Mouse (Mus musculus): ENCODE data around the gene Ptger1. TPM values are rescaled to one million over a fixed set of nuclear protein-coding genes. Genes with fewer than 3 reads are reported as not detected.

Ptger1 gene
- 1 to 10 TPM in 1 of 2 experiments, under 1 TPM in 1; 0.56 to 1.3 TPM for total RNA-seq (2023)

GRCm38 (mm10) chr8:83665969-83666865 is at the start of gene Ptger1:
Gene Ptger1, plus strand, starts transcription at chr8:83666678.

GRCm38 (mm10) chr8:83652030-83652743 is 14.3 kb upstream of the Ptger1 start, which contains the start of gene Gipc1:
Gene Gipc1, plus strand, starts transcription at chr8:83652677.

GRCm38 (mm10) chr8:83698661-83699453 is 32.4 kb downstream of the Ptger1 start, which contains the start of gene Pkn1:
Gene Pkn1, minus strand, starts transcription at chr8:83699179.

GRCm38 (mm10) chr8:83715031-83715690 is 48.7 kb downstream of the Ptger1 start, which contains the start of gene Ddx39:
Gene Ddx39, plus strand, starts transcription at chr8:83715177.

Other genes with a start within 250 kb of the Ptger1 start
- gene Scoc, start 208.3 kb upstream of the Ptger1 start, total RNA-seq (2023) = 10 to 100 TPM; 21.4 to 23.6 TPM
- not detected for gene Olfr370, start 130.9 kb upstream of the Ptger1 start, total RNA-seq (2023)
- 10 to 100 TPM; 90.5 to 93.6 TPM for gene Ndufb7, start 100.0 kb upstream of the Ptger1 start, total RNA-seq (2023)
- 100 to 1,000 TPM; 229 to 256 TPM for gene Tecr, start 58.7 kb upstream of the Ptger1 start, total RNA-seq (2023)
- gene Dnajb1, start 58.5 kb upstream of the Ptger1 start, total RNA-seq (2023) = 10 to 100 TPM; 75.3 to 95.6 TPM
- 10 to 100 TPM; 25.8 to 26.3 TPM for gene Gipc1, start 14.0 kb upstream of the Ptger1 start, total RNA-seq (2023)
- 100 to 1,000 TPM; 320 to 338 TPM for gene Pkn1, start 32.5 kb downstream of the Ptger1 start, total RNA-seq (2023)
- 10 to 100 TPM; 79.1 to 79.5 TPM for gene Ddx39, start 48.5 kb downstream of the Ptger1 start, total RNA-seq (2023)
- gene Adgre5, start 74.6 kb downstream of the Ptger1 start, total RNA-seq (2023) = 100 to 1,000 TPM; 441 to 537 TPM
- 10 to 100 TPM; 68.1 to 74.6 TPM for gene Adgrl1, start 233.4 kb downstream of the Ptger1 start, total RNA-seq (2023)

Data from T-cell, adult 66 days (primary cell).